Mouse (Mus musculus): ENCODE results near the gene Aste1.
A peak's percentile ranks its signal among the peaks of the same experiment; 100 is the strongest.

Aste1 gene

GRCm38 (mm10) chr9:105395218-105395627, at the start of gene Aste1, which contains the start of gene Nek11:
Aste1 (plus strand) TSS chr9:105395392.
Nek11 (minus strand) TSS chr9:105395524.
- DNase-seq = peak; percentile 92

- no peak for DNase-seq
These were observed 46.8 kb upstream of the Aste1 start for GRCm38 (mm10) chr9:105348242-105349031.

- no peak for DNase-seq
These were observed 46.2 kb upstream of the Aste1 start for GRCm38 (mm10) chr9:105349034-105349433.

GRCm38 (mm10) chr9:105362181-105362580, 33.0 kb upstream of the Aste1 start:
- no peak for DNase-seq

- DNase-seq = no peak
These were observed 31.5 kb upstream of the Aste1 start for GRCm38 (mm10) chr9:105363520-105364231.

GRCm38 (mm10) chr9:105366199-105366598, 29.0 kb upstream of the Aste1 start:
- no peak for DNase-seq

GRCm38 (mm10) chr9:105368605-105369004, 26.6 kb upstream of the Aste1 start:
- DNase-seq = no peak

GRCm38 (mm10) chr9:105374361-105374760, 20.8 kb upstream of the Aste1 start:
- no peak for DNase-seq

- DNase-seq = no peak
These were observed 18.8 kb upstream of the Aste1 start for GRCm38 (mm10) chr9:105376411-105376810.

- no peak for DNase-seq
These were observed 18.1 kb upstream of the Aste1 start for GRCm38 (mm10) chr9:105376954-105377530.

- DNase-seq = no peak
These were observed 17.6 kb upstream of the Aste1 start for GRCm38 (mm10) chr9:105377622-105378021.

GRCm38 (mm10) chr9:105379533-105380145, 15.6 kb upstream of the Aste1 start:
- no peak for DNase-seq

- no peak for DNase-seq
These were observed 7.8 kb upstream of the Aste1 start for GRCm38 (mm10) chr9:105387403-105387802.

- DNase-seq = peak; percentile 84
These were observed 5.9 kb upstream of the Aste1 start for GRCm38 (mm10) chr9:105389289-105389688.

GRCm38 (mm10) chr9:105390616-105391015, 4.6 kb upstream of the Aste1 start:
- DNase-seq = no peak

- DNase-seq = no peak
These were observed 472 bp upstream of the Aste1 start for GRCm38 (mm10) chr9:105394720-105395119.

- DNase-seq = no peak
These were observed 13.4 kb downstream of the Aste1 start for GRCm38 (mm10) chr9:105408549-105408948.

GRCm38 (mm10) chr9:105459032-105459431, 63.8 kb downstream of the Aste1 start:
- no peak for DNase-seq

- no peak for DNase-seq
These were observed 66.3 kb downstream of the Aste1 start for GRCm38 (mm10) chr9:105461496-105461895.
